Mouse (Mus musculus): ENCODE results near the gene Ltk. TPM values are rescaled to one million over a fixed set of nuclear protein-coding genes. Genes with fewer than 3 reads are reported as not detected.

The Ltk gene
- polyA plus RNA-seq, 1 experiment from 2014 or later, result 0.53 TPM

- no peak overlapping the region for H3K27ac ChIP-seq
- H3K9ac ChIP-seq (ENCODE audit: low read depth, low read length), result no peak overlapping the region
- H3K9me3 ChIP-seq (replicated peaks; ENCODE audit: low read length), result no peaks in the 10 kb centered on the region
- peaks cover 14% of the 10 kb centered on the region for H3K4me1 ChIP-seq (replicated peaks; ENCODE audit: insufficient read depth, low read length)
- no peak for TF ChIP-seq CTCF (IDR thresholded peaks at IDR 0.05; ENCODE audit: low read depth)
- H3K27me3 ChIP-seq (ENCODE audit: insufficient read depth, low read length), result peaks cover 22% of the 10 kb centered on the region
- H3K4me2 ChIP-seq (ENCODE audit: low read length), result no peak overlapping the region
- WGBS, result 60% methylated on average over 1 of the region's 1 CpGs
- ATAC-seq (replicated peaks; ENCODE audit: low FRiP score, low read depth) (no peak), DNase-seq (ENCODE audit: low spot score) (no peak)
- H3K4me3 ChIP-seq (replicated peaks; ENCODE audit: low read depth, low read length), result no peak overlapping the region
- H3K36me3 ChIP-seq (ENCODE audit: insufficient read depth, low read length), result peaks cover 11% of the 10 kb centered on the region; the same call in 1 of the 2 replicates
These were observed 2.0 kb upstream of the Ltk start for GRCm38 (mm10) chr2:119762276-119762675.

GRCm38 (mm10) chr2:119758844-119759835 is 1.1 kb downstream of the Ltk start:
- H3K27ac ChIP-seq, result no peak overlapping the region

DNA sequence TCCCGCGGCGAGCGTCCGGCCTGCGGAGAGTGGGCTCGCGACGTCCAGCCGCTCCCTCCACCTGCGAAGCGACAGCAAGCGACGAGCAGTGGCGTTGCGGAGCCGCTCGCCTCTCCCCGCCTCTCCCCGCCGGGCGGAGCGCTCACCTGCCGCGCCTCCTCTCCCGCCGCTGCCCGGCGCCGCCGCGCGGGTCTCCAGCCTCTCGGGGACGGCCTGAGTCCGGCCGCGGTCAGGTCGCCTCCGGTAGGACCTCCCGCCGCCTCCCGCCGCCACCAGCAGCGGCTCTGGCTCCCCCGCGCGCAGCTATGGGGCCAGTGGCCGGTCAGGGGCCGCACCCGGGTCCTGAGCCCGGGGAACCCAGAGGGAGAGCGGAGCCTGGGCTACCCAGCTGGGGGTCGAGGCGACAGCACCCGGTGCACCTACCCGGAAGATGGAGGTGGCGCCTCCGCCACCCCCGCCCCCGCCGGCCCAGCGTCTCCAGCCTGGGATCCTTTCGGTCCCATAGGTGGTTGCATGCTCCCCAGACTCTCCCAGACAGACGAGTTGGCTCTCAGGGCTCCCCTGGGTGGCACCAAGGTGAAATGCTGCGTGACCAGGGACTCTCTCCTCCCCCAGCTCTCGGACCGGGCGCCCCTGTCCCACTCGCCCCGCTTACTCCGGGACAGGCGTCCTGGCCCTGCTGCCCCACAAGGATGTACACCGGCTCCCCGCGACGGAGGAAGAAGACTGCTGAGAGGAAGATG is 2.0 kb downstream of the Ltk start:
- peak; percentile 63 for ATAC-seq (replicated peaks; ENCODE audit: low FRiP score, low read depth)
- no peaks in the 10 kb centered on the region for H3K9me3 ChIP-seq (replicated peaks; ENCODE audit: low read length)
- peaks cover 14% of the 10 kb centered on the region for H3K4me1 ChIP-seq (replicated peaks; ENCODE audit: insufficient read depth, low read length)
- peak overlapping the region; percentile 54 for H3K4me3 ChIP-seq (replicated peaks; ENCODE audit: low read depth, low read length)
- peaks cover 24% of the 10 kb centered on the region for H3K27me3 ChIP-seq (ENCODE audit: insufficient read depth, low read length)
- no peaks in the 10 kb centered on the region for H3K36me3 ChIP-seq (ENCODE audit: insufficient read depth, low read length)
- WGBS, result under 1% methylated on average over 68 of the region's 77 CpGs
- no peak for DNase-seq (ENCODE audit: low spot score)
- peak overlapping the region; percentile 40 for H3K9ac ChIP-seq (ENCODE audit: low read depth, low read length)
- peak overlapping the region; percentile 96 for H3K4me2 ChIP-seq (ENCODE audit: low read length)
- H3K27ac ChIP-seq, result no peak overlapping the region
- TF ChIP-seq CTCF (IDR thresholded peaks at IDR 0.05; ENCODE audit: low read depth), result no peak

More at GRCm38 (mm10) chr2:119758844-119759835, 1.1 kb downstream of the Ltk start:
- Histone ChIP-seq H3K4me3 (replicated peaks; ENCODE audit: low read depth, low read length) (peak overlapping the region; percentile 54), H3K27me3 (ENCODE audit: insufficient read depth, low read length) (peaks cover 24% of the 10 kb centered on the region), H3K36me3 (ENCODE audit: insufficient read depth, low read length) (0 out of 2 replicates have a peak, but pooled peaks cover 4% of the 10 kb centered on the region), H3K4me1 (replicated peaks; ENCODE audit: insufficient read depth, low read length) (peaks cover 14% of the 10 kb centered on the region), H3K4me2 (ENCODE audit: low read length) (peak overlapping the region; percentile 96), H3K9me3 (replicated peaks; ENCODE audit: low read length) (no peaks in the 10 kb centered on the region), H3K9ac (ENCODE audit: low read depth, low read length) (no peak overlapping the region)
- TF ChIP-seq CTCF (IDR thresholded peaks at IDR 0.05; ENCODE audit: low read depth), result no peak
- DNase-seq (ENCODE audit: low spot score), result no peak
- 5% methylated on average over 44 of the region's 44 CpGs for WGBS
- no peak for ATAC-seq (replicated peaks; ENCODE audit: low FRiP score, low read depth)

DNA sequence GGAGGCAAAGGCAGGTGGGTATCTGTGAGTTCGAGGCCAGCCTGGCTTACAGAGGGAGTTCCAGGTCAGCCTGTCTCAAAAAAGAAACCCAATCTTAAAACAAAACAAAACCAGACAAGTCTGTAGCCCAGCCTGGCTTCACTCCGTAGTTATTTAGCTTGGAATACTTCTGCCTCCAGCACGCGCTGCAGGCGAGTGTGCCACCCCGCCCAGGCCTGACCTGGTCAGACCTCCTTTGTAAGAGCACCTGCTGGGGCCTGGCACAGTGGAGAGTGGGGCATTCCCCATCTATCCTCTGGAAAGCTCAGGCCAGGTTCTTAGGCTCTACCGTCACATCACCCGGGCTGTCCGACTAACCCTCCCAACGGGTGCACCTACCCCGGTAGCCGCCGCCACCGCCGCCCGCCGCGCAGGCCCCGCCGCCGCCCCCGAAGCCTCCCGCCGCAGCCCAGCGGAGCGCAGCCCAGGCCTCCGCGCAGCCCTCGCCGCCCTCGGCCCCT is 2.6 kb downstream of the Ltk start:
- TF ChIP-seq CTCF (IDR thresholded peaks at IDR 0.05; ENCODE audit: low read depth), result no peak
- Histone ChIP-seq H3K36me3 (ENCODE audit: insufficient read depth, low read length) (no peaks in the 10 kb centered on the region), H3K4me2 (ENCODE audit: low read length) (peak overlapping the region; percentile 96), H3K27me3 (ENCODE audit: insufficient read depth, low read length) (peaks cover 24% of the 10 kb centered on the region), H3K4me1 (replicated peaks; ENCODE audit: insufficient read depth, low read length) (peaks cover 14% of the 10 kb centered on the region), H3K4me3 (replicated peaks; ENCODE audit: low read depth, low read length) (peak overlapping the region; percentile 54), H3K9me3 (replicated peaks; ENCODE audit: low read length) (no peaks in the 10 kb centered on the region), H3K27ac (no peak overlapping the region), H3K9ac (ENCODE audit: low read depth, low read length) (peak overlapping the region; percentile 40)
- peak; percentile 48; the same call in 1 of the 2 replicates for ATAC-seq (replicated peaks; ENCODE audit: low FRiP score, low read depth)
- peak; percentile 18 for DNase-seq (ENCODE audit: low spot score)
- WGBS, result 4% methylated on average over 27 of the region's 31 CpGs

GRCm38 (mm10) chr2:119749260-119749659 is 11.0 kb downstream of the Ltk start:
- Histone ChIP-seq H3K27me3 (ENCODE audit: insufficient read depth, low read length) (0 out of 2 replicates have a peak, but pooled peaks cover under 1% of the 10 kb centered on the region), H3K9me3 (replicated peaks; ENCODE audit: low read length) (no peaks in the 10 kb centered on the region), H3K4me1 (replicated peaks; ENCODE audit: insufficient read depth, low read length) (peaks cover 7% of the 10 kb centered on the region), H3K9ac (ENCODE audit: low read depth, low read length) (no peak overlapping the region), H3K4me2 (ENCODE audit: low read length) (no peak overlapping the region), H3K4me3 (replicated peaks; ENCODE audit: low read depth, low read length) (no peak overlapping the region), H3K36me3 (ENCODE audit: insufficient read depth, low read length) (no peaks in the 10 kb centered on the region), H3K27ac (no peak overlapping the region)
- ATAC-seq (replicated peaks; ENCODE audit: low FRiP score, low read depth) (no peak), DNase-seq (ENCODE audit: low spot score) (no peak)
- WGBS, result 78% methylated on average over 13 of the region's 13 CpGs
- no peak for TF ChIP-seq CTCF (IDR thresholded peaks at IDR 0.05; ENCODE audit: low read depth)

GRCm38 (mm10) chr2:119747554-119747953 is 12.7 kb downstream of the Ltk start:
- H3K9ac ChIP-seq (ENCODE audit: low read depth, low read length), result no peak overlapping the region
- H3K36me3 ChIP-seq (ENCODE audit: insufficient read depth, low read length), result no peaks in the 10 kb centered on the region
- ATAC-seq (replicated peaks; ENCODE audit: low FRiP score, low read depth) (no peak), DNase-seq (ENCODE audit: low spot score) (no peak)
- H3K9me3 ChIP-seq (replicated peaks; ENCODE audit: low read length), result no peaks in the 10 kb centered on the region
- H3K4me1 ChIP-seq (replicated peaks; ENCODE audit: insufficient read depth, low read length), result peaks cover 17% of the 10 kb centered on the region
- H3K4me3 ChIP-seq (replicated peaks; ENCODE audit: low read depth, low read length), result no peak overlapping the region
- no peak overlapping the region for H3K4me2 ChIP-seq (ENCODE audit: low read length)
- WGBS, result 54% methylated on average over 7 of the region's 7 CpGs
- peaks cover 11% of the 10 kb centered on the region for H3K27me3 ChIP-seq (ENCODE audit: insufficient read depth, low read length)
- TF ChIP-seq CTCF (IDR thresholded peaks at IDR 0.05; ENCODE audit: low read depth), result no peak
- H3K27ac ChIP-seq, result no peak overlapping the region

Measured in kidney, postnatal 0 days (tissue).